Mouse (Mus musculus) bone marrow macrophage, adult 2 months (primary cell): ENCODE measurements around the gene Ppp2r2c.
"Not testable (repeated sequence)": the region's sequence is repeated elsewhere in the genome, so short reads cannot be mapped to it uniquely, and the experiment has no call there.

Source experiments
- CTCF ChIP-seq: IDR thresholded peaks from 2 replicates; pipeline ENCODE4 v1.5.1; 2012; ENCODE audit warnings: low read depth, mild to moderate bottlenecking, low read length, moderate library complexity
- POLR2A ChIP-seq: IDR thresholded peaks from 2 replicates; pipeline ENCODE4 v1.6.1; 2012; ENCODE audit warnings: mild to moderate bottlenecking, low read depth, low read length, borderline replicate concordance

- TF ChIP-seq CTCF, POLR2A: not testable (repeated sequence)
These were observed 70.7 kb downstream of the Ppp2r2c start for GRCm38 (mm10) chr5:36938991-36939390.
